Mouse (Mus musculus): ENCODE data around the gene Prkaca.
A peak's percentile ranks its signal among the peaks of the same experiment; 100 is the strongest.

DNA sequence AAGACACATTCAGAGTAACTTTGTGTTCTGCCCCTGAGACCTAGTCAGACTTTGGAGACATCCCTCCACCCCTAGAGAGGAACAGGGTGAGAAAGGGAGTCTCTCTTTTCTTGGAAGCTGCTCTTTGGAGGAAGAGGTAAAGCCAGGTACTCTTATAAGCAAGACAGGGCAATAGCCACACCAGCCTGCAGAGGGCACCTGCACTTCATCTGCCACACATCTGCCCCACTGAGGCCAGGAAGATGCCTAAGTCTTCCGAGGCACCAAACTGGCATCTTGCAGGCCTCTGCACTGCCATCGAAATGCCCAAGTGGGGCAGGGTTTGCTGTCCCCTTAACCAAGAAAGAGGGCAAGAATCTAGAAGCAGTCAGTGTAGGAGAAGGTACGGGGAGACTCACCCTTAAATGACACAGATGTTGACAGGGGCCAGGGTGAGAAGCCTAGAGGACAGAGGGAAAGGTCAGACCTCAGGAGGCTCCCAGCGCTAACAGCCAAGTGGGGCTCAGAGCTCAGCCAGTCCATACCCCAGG is 3.4 kb downstream of the Prkaca start:
- TF ChIP-seq MEF2A (IDR thresholded peaks at IDR 0.05; ENCODE audit: extremely low read depth, insufficient replicate concordance, low read depth, low read length, poor library complexity, severe bottlenecking) (no peak), CHD2 (IDR thresholded peaks at IDR 0.05; ENCODE audit: low read length) (no peak), CTCF (IDR thresholded peaks at IDR 0.05 in 2 of 3, conservative IDR thresholded peaks at IDR 0.05 in 1 of 3; ENCODE audit: control insufficient read depth in 1 of 3, insufficient read depth in 1 of 3, low read depth in 2 of 3, low read length in 3 of 3, poor library complexity in 1 of 3, severe bottlenecking in 1 of 3) (peak; percentile 41 to 53 (median 44)), E2F4 (IDR thresholded peaks at IDR 0.05; ENCODE audit: borderline replicate concordance, low read depth, low read length) (no peak), POLR2A (IDR thresholded peaks at IDR 0.05; ENCODE audit: control insufficient read depth in 1 of 2, insufficient read depth in 1 of 2, low read depth in 1 of 2, low read length in 2 of 2, poor library complexity in 1 of 2) (no peak), ELF1 (IDR thresholded peaks at IDR 0.05; ENCODE audit: low read depth, low read length) (no peak), EP300 (IDR thresholded peaks at IDR 0.05; ENCODE audit: low read depth in 1 of 2, low read length in 2 of 2) (no peak), GABPA (IDR thresholded peaks at IDR 0.05; ENCODE audit: low read depth, low read length) (no peak), JUND (IDR thresholded peaks at IDR 0.05; ENCODE audit: low read depth, low read length) (no peak)

Measured in MEL (cell line).